Mouse (Mus musculus) C2C12 (cell line): ENCODE results near the gene Gm44805. TPM values are rescaled to one million over a fixed set of nuclear protein-coding genes. Genes with fewer than 3 reads are reported as not detected.

ENCODE experiments used
- H3K27me3 ChIP-seq: one replicate; pipeline ENCODE4 v1.6.1; 2011; ENCODE audit not compliant: control insufficient read depth, insufficient read depth, insufficient read length
- H3K36me3 ChIP-seq: one replicate; pipeline ENCODE4 v1.6.1; 2011; ENCODE audit not compliant: control insufficient read depth, insufficient read depth
- H3K4me3 ChIP-seq: one replicate; pipeline ENCODE4 v1.5.1; 2011; ENCODE audit warnings: mild to moderate bottlenecking, control low read depth; ENCODE audit not compliant: poor library complexity, insufficient read depth, severe bottlenecking
- H3K79me2 ChIP-seq: one replicate; pipeline ENCODE4 v1.6.1; 2011; ENCODE audit not compliant: control insufficient read depth, insufficient read depth
- H3K79me3 ChIP-seq: one replicate; pipeline ENCODE4 v1.6.1; 2011; ENCODE audit warnings: low read depth, control low read depth
- H3ac ChIP-seq: one replicate; pipeline ENCODE3; 2011; ENCODE audit warnings: low read depth; ENCODE audit not compliant: control insufficient read depth, insufficient read length
- CEBPB ChIP-seq: IDR thresholded peaks from one replicate; pipeline ENCODE4 v1.6.1; 2011; ENCODE audit warnings: low read depth, mild to moderate bottlenecking, control low read depth, moderate library complexity
- CTCF ChIP-seq: IDR thresholded peaks from one replicate; pipeline ENCODE4 v1.5.1; 2011; ENCODE audit not compliant: control insufficient read depth, insufficient read depth, insufficient read length
- FOSL1 ChIP-seq: IDR thresholded peaks from one replicate; pipeline ENCODE4 v1.8.0; 2011; ENCODE audit warnings: mild to moderate bottlenecking, low read length; ENCODE audit not compliant: poor library complexity, insufficient read depth, severe bottlenecking
- MAX ChIP-seq: IDR thresholded peaks from one replicate; pipeline ENCODE4 v1.6.1; 2011; ENCODE audit warnings: mild to moderate bottlenecking, control low read depth
- MYOD1 ChIP-seq: IDR thresholded peaks from one replicate; pipeline ENCODE4 v1.6.1; 2011; ENCODE audit warnings: low read depth; ENCODE audit not compliant: control insufficient read depth, insufficient read length
- MYOG ChIP-seq: IDR thresholded peaks from one replicate; pipeline ENCODE4 v1.6.1; 2011; ENCODE audit not compliant: control insufficient read depth, insufficient read length; ENCODE audit errors: extremely low read depth
- USF1 ChIP-seq: IDR thresholded peaks from one replicate; pipeline ENCODE4 v1.6.1; 2011; ENCODE audit warnings: low read depth, mild to moderate bottlenecking, control low read depth, moderate library complexity
- polyA plus RNA-seq: library from polyadenylated mRNA; unstranded; fragments of >200 nt; fragmentation: generic; extraction: Trizol; gene quantifications from one replicate; pipeline ENCODE4 v1.2.1, GENCODE M21; 2012; ENCODE audit warnings: missing spikeins

The Gm44805 gene
- polyA plus RNA-seq, 1 experiment, result not detected

DNA sequence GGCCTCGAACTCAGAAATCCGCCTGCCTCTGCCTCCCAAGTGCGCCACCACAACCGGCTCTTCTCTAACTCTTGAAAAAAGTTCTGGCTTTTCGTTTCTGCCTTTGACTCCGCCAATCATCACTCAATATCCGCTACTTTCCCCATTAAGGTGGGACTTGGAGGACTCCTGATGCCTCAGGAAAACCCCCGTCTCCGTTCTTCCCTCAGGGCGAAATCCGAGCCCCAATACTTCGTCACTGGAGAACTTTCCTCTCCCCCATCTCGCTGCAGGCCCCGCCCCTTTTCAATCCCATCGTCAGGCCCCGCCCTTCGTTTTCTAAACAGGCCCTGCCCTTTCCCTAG is 53.1 kb downstream of the Gm44805 start:
- Histone ChIP-seq H3K79me2 (no peaks in the 10 kb centered on the region), H3K27me3 (no peaks in the 10 kb centered on the region), H3K4me3 (no peak overlapping the region), H3ac (no peak overlapping the region), H3K36me3 (no peaks in the 10 kb centered on the region), H3K79me3 (no peaks in the 10 kb centered on the region)
- no peak for TF ChIP-seq USF1
- TF ChIP-seq MYOD1, result no peak
- TF ChIP-seq MAX, result no peak
- no peak for TF ChIP-seq MYOG
- TF ChIP-seq FOSL1, result no peak
- no peak for TF ChIP-seq CEBPB
- TF ChIP-seq CTCF, result no peak

GRCm38 (mm10) chr7:19627721-19628120 is 53.5 kb downstream of the Gm44805 start:
- no peaks in the 10 kb centered on the region for H3K27me3 ChIP-seq
- H3K4me3 ChIP-seq, result no peak overlapping the region
- no peak overlapping the region for H3ac ChIP-seq
- no peak for TF ChIP-seq MYOG
- no peak for TF ChIP-seq MAX
- TF ChIP-seq CTCF, result no peak
- no peak for TF ChIP-seq MYOD1
- TF ChIP-seq USF1, result no peak
- no peak for TF ChIP-seq FOSL1
- TF ChIP-seq CEBPB, result no peak
- no peaks in the 10 kb centered on the region for H3K79me3 ChIP-seq
- no peaks in the 10 kb centered on the region for H3K36me3 ChIP-seq
- H3K79me2 ChIP-seq, result no peaks in the 10 kb centered on the region

DNA sequence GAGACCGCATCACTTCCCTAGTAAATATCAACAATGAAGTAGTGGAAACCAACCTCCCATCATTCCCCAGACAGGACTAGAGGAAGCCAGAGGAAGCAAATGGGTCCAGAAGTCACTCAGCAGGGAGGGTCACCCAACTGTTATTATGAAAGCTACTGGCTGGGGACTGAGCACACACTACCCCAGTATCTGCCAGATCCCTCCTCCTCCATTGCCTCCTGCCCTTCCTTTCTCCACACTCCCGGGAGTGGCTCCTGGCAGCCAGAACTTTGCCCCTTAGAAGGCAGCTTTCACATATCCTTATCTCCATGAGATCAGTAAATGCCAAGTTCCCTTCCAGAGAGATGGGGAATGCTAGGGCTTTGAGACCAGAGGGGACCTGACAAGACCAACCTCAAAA is 57.8 kb downstream of the Gm44805 start:
- H3K36me3 ChIP-seq, result no peaks in the 10 kb centered on the region
- no peaks in the 10 kb centered on the region for H3K79me3 ChIP-seq
- no peaks in the 10 kb centered on the region for H3K27me3 ChIP-seq
- H3K79me2 ChIP-seq, result no peaks in the 10 kb centered on the region
- no peak overlapping the region for H3ac ChIP-seq
- no peak overlapping the region for H3K4me3 ChIP-seq
- TF ChIP-seq CEBPB, result no peak

DNA sequence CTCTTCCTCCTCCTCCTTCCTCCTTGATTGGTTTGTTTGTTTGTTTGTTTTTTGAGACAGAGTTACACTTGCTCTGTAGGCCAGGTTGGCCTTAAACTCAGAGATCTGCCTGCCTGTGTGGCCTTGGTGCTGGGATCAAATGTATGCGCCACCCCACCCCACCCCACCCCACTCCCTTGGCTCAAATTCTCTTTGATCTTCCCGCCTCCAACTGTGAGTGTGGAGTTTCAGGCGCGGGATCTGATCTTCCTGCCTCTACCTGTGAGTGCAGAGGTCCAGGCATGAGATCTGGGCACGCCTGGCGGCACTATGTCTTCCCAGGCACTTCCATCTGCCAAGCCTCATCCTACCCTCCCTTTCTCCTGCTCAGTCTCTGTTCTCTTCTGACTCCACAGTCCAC is 59.0 kb downstream of the Gm44805 start:
- Histone ChIP-seq H3ac (no peak overlapping the region), H3K27me3 (no peaks in the 10 kb centered on the region), H3K4me3 (no peak overlapping the region), H3K79me3 (no peaks in the 10 kb centered on the region), H3K36me3 (no peaks in the 10 kb centered on the region), H3K79me2 (no peaks in the 10 kb centered on the region)
- no peak for TF ChIP-seq MYOG
- TF ChIP-seq CEBPB, result no peak

Other genes with a start within 250 kb of the Gm44805 start
- gene Mark4, start 222.6 kb downstream of the Gm44805 start, polyA plus RNA-seq, result 12.9 TPM
- 0.01 TPM for gene Exoc3l2, start 218.1 kb downstream of the Gm44805 start, polyA plus RNA-seq
- 4.8 TPM for gene Bloc1s3, start 173.1 kb downstream of the Gm44805 start, polyA plus RNA-seq
- 23.2 TPM for gene Trappc6a, start 173.0 kb downstream of the Gm44805 start, polyA plus RNA-seq
- 0.11 TPM for gene Nkpd1, start 163.6 kb downstream of the Gm44805 start, polyA plus RNA-seq
- 32.6 TPM for gene Ppp1r37, start 118.3 kb downstream of the Gm44805 start, polyA plus RNA-seq
- gene Zfp296, start 104.1 kb downstream of the Gm44805 start, polyA plus RNA-seq, result 1.9 TPM
- gene Gemin7, start 103.8 kb downstream of the Gm44805 start, polyA plus RNA-seq, result 136 TPM
- 19.0 TPM for gene Clasrp, start 76.9 kb downstream of the Gm44805 start, polyA plus RNA-seq
- 11.1 TPM for gene Relb, start 52.0 kb downstream of the Gm44805 start, polyA plus RNA-seq
- gene Clptm1, start 16.4 kb downstream of the Gm44805 start, polyA plus RNA-seq, result 95.7 TPM
- gene Apoc2, start 3.5 kb downstream of the Gm44805 start, polyA plus RNA-seq, result not detected
- gene Apoc4, start 56 bp upstream of the Gm44805 start, polyA plus RNA-seq, result not detected
- gene Apoc1, start 11.2 kb upstream of the Gm44805 start, polyA plus RNA-seq, result not detected
- gene Apoe, start 17.8 kb upstream of the Gm44805 start, polyA plus RNA-seq, result 2.0 TPM
- gene Tomm40, start 34.0 kb upstream of the Gm44805 start, polyA plus RNA-seq, result 218 TPM
- gene Nectin2, start 69.1 kb upstream of the Gm44805 start, polyA plus RNA-seq, result 26.7 TPM
- 1.7 TPM for gene Bcam, start 89.6 kb upstream of the Gm44805 start, polyA plus RNA-seq
- gene Cblc, start 115.4 kb upstream of the Gm44805 start, polyA plus RNA-seq, result not detected
- gene Bcl3, start 141.3 kb upstream of the Gm44805 start, polyA plus RNA-seq, result 7.8 TPM
- gene Gm19345, start 170.6 kb upstream of the Gm44805 start, polyA plus RNA-seq, result not detected
- gene Ceacam16, start 179.9 kb upstream of the Gm44805 start, polyA plus RNA-seq, result not detected
- gene Ceacam19, start 206.5 kb upstream of the Gm44805 start, polyA plus RNA-seq, result not detected
- gene Pvr, start 239.7 kb upstream of the Gm44805 start, polyA plus RNA-seq, result 16.5 TPM